Mouse (Mus musculus) cerebellum, adult 2 months (tissue): ENCODE data around the gene Dock2.

Experiments used
- CTCF ChIP-seq: fragments of 200-500 bp; IDR thresholded peaks from 2 replicates; pipeline ENCODE4 v1.5.1; 2011; ENCODE audit warnings: low read depth, mild to moderate bottlenecking, control low read depth, low read length, moderate library complexity, borderline replicate concordance; ENCODE audit not compliant: insufficient read depth
- POLR2A ChIP-seq: fragments of 200-500 bp; IDR thresholded peaks from 2 replicates; pipeline ENCODE4 v1.6.1; 2011; ENCODE audit warnings: low read length, control low read depth, borderline replicate concordance; ENCODE audit not compliant: insufficient read depth

GRCm38 (mm10) chr11:34437446-34437845 lies 346.2 kb downstream of the Dock2 start:
- TF ChIP-seq POLR2A, result no peak
- no peak for TF ChIP-seq CTCF
